Mouse (Mus musculus): ENCODE results near the gene Mog.
"Not testable (repeated sequence)": the region's sequence is repeated elsewhere in the genome, so short reads cannot be mapped to it uniquely, and the experiment has no call there.

Gene Mog

GRCm38 (mm10) chr17:36994528-36994927 is 28.7 kb downstream of the Mog start:
- no peak for DNase-seq (ENCODE audit: low spot score)

GRCm38 (mm10) chr17:36993770-36994325 is 29.4 kb downstream of the Mog start:
- DNase-seq (ENCODE audit: low spot score), result no peak

GRCm38 (mm10) chr17:36992336-36993104 is 30.7 kb downstream of the Mog start:
- DNase-seq (ENCODE audit: low spot score), result no peak

GRCm38 (mm10) chr17:36990630-36991029 is 32.6 kb downstream of the Mog start:
- not testable (repeated sequence) for DNase-seq (ENCODE audit: low spot score)

- DNase-seq (ENCODE audit: low spot score), result no peak
Measured at GRCm38 (mm10) chr17:36989437-36989836, 33.8 kb downstream of the Mog start, which contains the start of gene H2-M5. H2-M5 (minus strand) TSS chr17:36989537.

GRCm38 (mm10) chr17:36988475-36988874 is 34.7 kb downstream of the Mog start:
- DNase-seq (ENCODE audit: low spot score), result no peak

- DNase-seq (ENCODE audit: low spot score), result no peak
Measured at GRCm38 (mm10) chr17:36982253-36983155, 40.7 kb downstream of the Mog start.

GRCm38 (mm10) chr17:36981845-36982244 is 41.4 kb downstream of the Mog start:
- no peak for DNase-seq (ENCODE audit: low spot score)

GRCm38 (mm10) chr17:36981221-36981813 is 41.9 kb downstream of the Mog start, which contains the start of gene 2410137M14Rik:
2410137M14Rik (minus strand) TSS chr17:36981237.
- no peak for DNase-seq (ENCODE audit: low spot score)

- no peak for DNase-seq (ENCODE audit: low spot score)
Measured at GRCm38 (mm10) chr17:36973271-36973787, 49.9 kb downstream of the Mog start.

- no peak for DNase-seq (ENCODE audit: low spot score)
Measured at GRCm38 (mm10) chr17:36972791-36973190, 50.4 kb downstream of the Mog start.

- no peak for DNase-seq (ENCODE audit: low spot score)
Measured at GRCm38 (mm10) chr17:36971172-36971850, 51.9 kb downstream of the Mog start.

- DNase-seq (ENCODE audit: low spot score), result no peak
Measured at GRCm38 (mm10) chr17:36970316-36970890, 52.8 kb downstream of the Mog start.

- DNase-seq (ENCODE audit: low spot score), result no peak
Measured at GRCm38 (mm10) chr17:36966875-36967274, 56.3 kb downstream of the Mog start.

GRCm38 (mm10) chr17:36961125-36961524 is 62.1 kb downstream of the Mog start:
- no peak for DNase-seq (ENCODE audit: low spot score)

All from testis, postnatal 14 days (tissue).